8 mouse cellular contexts compared by ENCODE assay signal in genomic region chr2:17730957-17731830, GRCm38 (mm10). TPM values are rescaled to one million over a fixed set of nuclear protein-coding genes. Genes with fewer than 3 reads are reported as not detected.
DNase-seq lines count a peak whose midpoint lies in the region; ATAC-seq and TF ChIP-seq lines count a peak whose summit lies in the region.

Gene Nebl, minus strand, starts transcription at chr2:17731464.

- under 1% methylated on average over 50 of the region's 59 CpGs for WGBS in kidney, embryonic 16.5 days
- WGBS in kidney, postnatal 0 days = 2% methylated on average over 50 of the region's 59 CpGs
- WGBS in liver, adult 2 months = 4% methylated on average over 58 of the region's 59 CpGs

- H3K4me2 ChIP-seq in kidney, embryonic 16.5 days (replicated peaks; ENCODE audit: low read depth, low read length) = peak within 1 kb of the TSS; percentile 100
- peak within 1 kb of the TSS; percentile 90 for H3K4me2 ChIP-seq in kidney, postnatal 0 days (ENCODE audit: low read length)

- no peak for DNase-seq in kidney, adult 9 months
- peak; percentile 28 to 42 for DNase-seq in cerebellum, postnatal 4 days (ENCODE audit: low spot score in 2 of 2)
- peak; percentile 25 to 40 for DNase-seq in heart, adult 18-20 months
- peak; percentile 55 for DNase-seq in kidney, postnatal 0 days (ENCODE audit: low spot score)
- peak; percentile 40 for DNase-seq in liver, adult 2 months (ENCODE audit: extremely low read depth, low read depth, low spot score)
- peak; percentile 75 for DNase-seq in naive thymus-derived CD4-positive, alpha-beta T cell, adult 2 months (ENCODE audit: low read depth)
- DNase-seq in thymus, postnatal 10 days (ENCODE audit: low spot score in 2 of 2) = peak; percentile 32 to 49

- ATAC-seq in kidney, embryonic 16.5 days (ENCODE audit: low FRiP score, low TSS enrichment) = peak; percentile 91
- peak; percentile 87 for ATAC-seq in kidney, postnatal 0 days (replicated peaks; ENCODE audit: low FRiP score, low read depth)

- H3K27ac ChIP-seq in kidney, embryonic 16.5 days (ENCODE audit: low read length) = no peak within 1 kb of the TSS; the same call in 1 of the 2 replicates
- H3K27ac ChIP-seq in kidney, postnatal 0 days = no peak within 1 kb of the TSS
- H3K27ac ChIP-seq in liver, adult 2 months (replicated peaks; ENCODE audit: insufficient read depth, low read depth, low read length) = no peak within 1 kb of the TSS

- no peaks in the 10 kb centered on the region for H3K36me3 ChIP-seq in kidney, embryonic 16.5 days (ENCODE audit: insufficient read depth, low read length)
- no peaks in the 10 kb centered on the region for H3K36me3 ChIP-seq in kidney, postnatal 0 days (ENCODE audit: insufficient read depth, low read length)
- H3K36me3 ChIP-seq in liver, adult 2 months (ENCODE audit: control insufficient read depth, insufficient read depth, low read length) = no peaks in the 10 kb centered on the region

- H3K9ac ChIP-seq in kidney, embryonic 16.5 days (replicated peaks; ENCODE audit: low read length) = peak within 1 kb of the TSS; percentile 73
- H3K9ac ChIP-seq in kidney, postnatal 0 days (ENCODE audit: low read depth, low read length) = peak within 1 kb of the TSS; percentile 41
- no peak within 1 kb of the TSS for H3K9ac ChIP-seq in liver, adult 2 months (ENCODE audit: low read depth, low read length)

- peaks cover 13% of the 10 kb centered on the region for H3K4me1 ChIP-seq in kidney, embryonic 16.5 days (ENCODE audit: insufficient read depth, low read length)
- 0 out of 2 replicates have a peak, but pooled peaks cover 7% of the 10 kb centered on the region for H3K4me1 ChIP-seq in kidney, postnatal 0 days (replicated peaks; ENCODE audit: insufficient read depth, low read length)
- H3K4me1 ChIP-seq in liver, adult 2 months (ENCODE audit: control insufficient read depth, insufficient read depth, low read length) = no peaks in the 10 kb centered on the region

- no peaks in the 10 kb centered on the region for H3K79me2 ChIP-seq in liver, adult 2 months (ENCODE audit: control insufficient read depth, insufficient read depth, low read length)

- H3K4me3 ChIP-seq in kidney, embryonic 16.5 days (ENCODE audit: low read length) = peak within 1 kb of the TSS; percentile 68
- H3K4me3 ChIP-seq in kidney, postnatal 0 days (replicated peaks; ENCODE audit: low read depth, low read length) = peak within 1 kb of the TSS; percentile 61
- H3K4me3 ChIP-seq in liver, adult 2 months (ENCODE audit: insufficient read depth, low read depth, low read length) = peak within 1 kb of the TSS; percentile 40; the same call in 1 of the 2 replicates

- peak; percentile 38; the same call in 1 of the 2 replicates for TF ChIP-seq CTCF in kidney, postnatal 0 days (IDR thresholded peaks at IDR 0.05; ENCODE audit: low read depth)
- TF ChIP-seq CTCF in liver, adult 2 months (IDR thresholded peaks at IDR 0.05; ENCODE audit: low read depth, low read length) = no peak

- peaks cover 26% of the 10 kb centered on the region for H3K27me3 ChIP-seq in kidney, embryonic 16.5 days (ENCODE audit: insufficient read depth, low read length)
- peaks cover 13% of the 10 kb centered on the region for H3K27me3 ChIP-seq in kidney, postnatal 0 days (ENCODE audit: insufficient read depth, low read length)
- H3K27me3 ChIP-seq in liver, adult 2 months (ENCODE audit: control insufficient read depth, insufficient read depth, low read length) = peaks cover 14% of the 10 kb centered on the region

- no peaks in the 10 kb centered on the region for H3K9me3 ChIP-seq in kidney, embryonic 16.5 days (ENCODE audit: low read length)
- H3K9me3 ChIP-seq in kidney, postnatal 0 days (replicated peaks; ENCODE audit: low read length) = no peaks in the 10 kb centered on the region

- no peak for TF ChIP-seq POLR2A in liver, adult 2 months (IDR thresholded peaks at IDR 0.05; ENCODE audit: extremely low read depth, insufficient read depth, low read length)

RNA-seq across cellular contexts. Expression of gene Nebl, which starts in this region (rescaled TPM):
- 9.4 and 9.7 TPM in 2 replicates for polyA plus RNA-seq in kidney, embryonic 16.5 days (2015; fragmentation: Nextera tagmentation; extraction: Ambion mirVana)
- 100 to 1,000 TPM; 335 to 343 TPM for total RNA-seq in heart, adult 18-20 months (2021)
- polyA plus RNA-seq in kidney, postnatal 0 days (2015; fragmentation: Nextera tagmentation; extraction: Ambion mirVana) = 5.1 and 5.7 TPM in 2 replicates
- 0.28 and 0.60 TPM in 2 replicates for total RNA-seq in liver, adult 2 months (2014; rRNA removed)
- 0.01 and 0.02 TPM in 2 replicates for polyA plus RNA-seq in liver, adult 2 months (2012; rRNA removed)

Comparison
In these comparisons a context has a peak if more than half of its experiments do, and no peak if none do; other contexts are left out.
1. RNA of gene Nebl (total RNA-seq): 335 to 343 TPM in heart, adult 18-20 months; 0.28 to 0.60 TPM in liver, adult 2 months; every median in the first group is over 100 times any median in the second.
2. Peak in DNase-seq and H3K4me3 ChIP-seq in liver, adult 2 months; RNA of the gene not detected or under 1 TPM.
3. Peak in every context shown above with its lines, with median percentiles within 50 percentile points of each other: H3K4me3 ChIP-seq.